Mouse (Mus musculus) heart, embryonic 11.5 days (tissue): Measurements from ENCODE around the gene Btbd7. TPM values are rescaled to one million over a fixed set of nuclear protein-coding genes. Genes with fewer than 3 reads are reported as not detected.

Experiments used
- ATAC-seq: fragments of 200-750 bp; cut with Nextera tagmentation; replicated peaks from 2 replicates; pipeline ENCODE4 v1.8.0; 2017; ENCODE audit warnings: moderate library complexity; ENCODE audit not compliant: insufficient number of reproducible peaks, low FRiP score, low TSS enrichment
- H3K27ac ChIP-seq: fragments of 300-500 bp; sonication (generic); 2 replicates; pipeline ENCODE4 v1.5.1; 2014; ENCODE audit warnings: mild to moderate bottlenecking, low read depth, low read length
- H3K27me3 ChIP-seq: fragments of 300-500 bp; sonication (generic); 2 replicates; pipeline ENCODE4 v1.6.1; 2014; ENCODE audit warnings: mild to moderate bottlenecking, low read length, mixed read lengths; ENCODE audit not compliant: control insufficient read depth, insufficient read depth
- H3K36me3 ChIP-seq: fragments of 300-500 bp; sonication (generic); 2 replicates; pipeline ENCODE4 v1.6.1; 2014; ENCODE audit warnings: mild to moderate bottlenecking, low read length, moderate library complexity, mixed read lengths; ENCODE audit not compliant: control insufficient read depth, insufficient read depth
- H3K4me1 ChIP-seq: fragments of 300-500 bp; sonication (generic); 2 replicates; pipeline ENCODE4 v1.6.1; 2014; ENCODE audit warnings: low read length; ENCODE audit not compliant: control insufficient read depth, insufficient read depth
- H3K4me2 ChIP-seq: fragments of 300-500 bp; sonication (generic); 2 replicates; pipeline ENCODE4 v1.6.1; 2014; ENCODE audit warnings: mild to moderate bottlenecking, moderate library complexity
- H3K4me3 ChIP-seq: fragments of 300-500 bp; sonication (generic); 2 replicates; pipeline ENCODE4 v1.5.1; 2014; ENCODE audit warnings: low read depth, low read length
- H3K9ac ChIP-seq: fragments of 300-500 bp; sonication (generic); 2 replicates; pipeline ENCODE4 v1.6.1; 2014; ENCODE audit warnings: mild to moderate bottlenecking, low read depth, low read length, moderate library complexity
- H3K9me3 ChIP-seq: fragments of 300-500 bp; sonication (generic); replicated peaks from 2 replicates; pipeline ENCODE4 v1.6.1; 2016; ENCODE audit warnings: low read length; ENCODE audit not compliant: control insufficient read depth
- WGBS: fragments of 180-500 bp; shearing (Covaris S2); extraction: QIAGEN DNeasy Blood & Tissue Kit; methylation state at CpG from one replicate; pipeline ENCODE4 v1.1.7; 2014; ENCODE audit not compliant: insufficient replicate concordance; 5-methylcytosine and 5-hydroxymethylcytosine counted together
- polyA plus RNA-seq: library from polyadenylated mRNA; unstranded; fragments of >200 nt; fragmentation: Nextera tagmentation; extraction: Ambion mirVana; gene quantifications from 2 replicates; pipeline ENCODE4 v1.2.1, GENCODE M21; 2014

The Btbd7 gene
- polyA plus RNA-seq, 1 experiment from 2014 or later, result 15.1 TPM

- no peak overlapping the region for H3K4me3 ChIP-seq
- H3K9me3 ChIP-seq, result no peaks in the 10 kb centered on the region
- WGBS, result 58% methylated on average over 5 of the region's 5 CpGs
- no peak overlapping the region for H3K4me2 ChIP-seq
- H3K9ac ChIP-seq, result no peak overlapping the region
- H3K27ac ChIP-seq, result no peak overlapping the region
- no peaks in the 10 kb centered on the region for H3K27me3 ChIP-seq
- no peak for ATAC-seq
- H3K4me1 ChIP-seq, result peaks cover 11% of the 10 kb centered on the region
- H3K36me3 ChIP-seq, result no peaks in the 10 kb centered on the region
These were observed 139.2 kb downstream of the Btbd7 start for GRCm38 (mm10) chr12:102739096-102739495.

GRCm38 (mm10) chr12:102733381-102733780, 144.9 kb downstream of the Btbd7 start:
- WGBS, result 5% methylated on average over 5 of the region's 5 CpGs
- ATAC-seq, result no peak
- H3K36me3 ChIP-seq, result no peaks in the 10 kb centered on the region
- no peak overlapping the region for H3K4me2 ChIP-seq
- no peak overlapping the region for H3K27ac ChIP-seq
- H3K4me1 ChIP-seq, result peaks cover 13% of the 10 kb centered on the region
- H3K9me3 ChIP-seq, result no peaks in the 10 kb centered on the region
- no peak overlapping the region for H3K4me3 ChIP-seq
- H3K9ac ChIP-seq, result no peak overlapping the region
- no peaks in the 10 kb centered on the region for H3K27me3 ChIP-seq

- Histone ChIP-seq H3K36me3 (no peaks in the 10 kb centered on the region), H3K9ac (no peak overlapping the region), H3K4me2 (peak overlapping the region; percentile 55), H3K4me3 (no peak overlapping the region), H3K27ac (no peak overlapping the region), H3K27me3 (no peaks in the 10 kb centered on the region), H3K4me1 (peaks cover 13% of the 10 kb centered on the region), H3K9me3 (no peaks in the 10 kb centered on the region)
- no peak for ATAC-seq
- WGBS, result 40% methylated on average over 16 of the region's 16 CpGs
These were observed 147.3 kb downstream of the Btbd7 start for GRCm38 (mm10) chr12:102730798-102731619.

Other genes starting within 250 kb of the Btbd7 start
- 3.2 and 3.5 TPM in 2 replicates for gene Itpk1, start 173.5 kb downstream of the Btbd7 start, polyA plus RNA-seq
- gene Moap1, start 134.8 kb downstream of the Btbd7 start, polyA plus RNA-seq, result 21.1 and 23.7 TPM in 2 replicates
- 7.4 and 7.9 TPM in 2 replicates for gene Tmem251, start 134.7 kb downstream of the Btbd7 start, polyA plus RNA-seq
- gene Gm28051, start 120.7 kb downstream of the Btbd7 start, polyA plus RNA-seq, result not detected in 2 replicates
- gene Gon7, start 120.7 kb downstream of the Btbd7 start, polyA plus RNA-seq, result 25.2 and 26.4 TPM in 2 replicates
- gene Ubr7, start 120.5 kb downstream of the Btbd7 start, polyA plus RNA-seq, result 35.8 and 41.8 TPM in 2 replicates
- 19.3 and 20.5 TPM in 2 replicates for gene Gm20604, start 119.8 kb downstream of the Btbd7 start, polyA plus RNA-seq
- not detected in 2 replicates for gene Cox8c, start 20.8 kb upstream of the Btbd7 start, polyA plus RNA-seq
- gene Unc79, start 70.4 kb upstream of the Btbd7 start, polyA plus RNA-seq, result 0.16 and 0.44 TPM in 2 replicates